Mouse (Mus musculus) embryonic facial prominence, embryonic 12.5 days (tissue): ENCODE results near the gene Zfp91. TPM values are rescaled to one million over a fixed set of nuclear protein-coding genes. Genes with fewer than 3 reads are reported as not detected.

Source experiments
- ATAC-seq: fragments of 200-750 bp; cut with Nextera tagmentation; 2 replicates; pipeline ENCODE4 v1.8.0; 2017; ENCODE audit not compliant: insufficient number of reproducible peaks, insufficient read depth, low FRiP score, low TSS enrichment
- H3K27ac ChIP-seq: fragments of 300-500 bp; sonication (generic); 2 replicates; pipeline ENCODE4 v1.5.1; 2016; ENCODE audit warnings: mild to moderate bottlenecking
- H3K27me3 ChIP-seq: fragments of 300-500 bp; sonication (generic); 2 replicates; pipeline ENCODE4 v1.6.1; 2016; ENCODE audit warnings: mild to moderate bottlenecking, moderate library complexity
- H3K36me3 ChIP-seq: fragments of 300-500 bp; sonication (generic); 2 replicates; pipeline ENCODE4 v1.6.1; 2016; ENCODE audit warnings: mild to moderate bottlenecking
- H3K4me1 ChIP-seq: fragments of 300-500 bp; sonication (generic); 2 replicates; pipeline ENCODE4 v1.6.1; 2016
- H3K4me2 ChIP-seq: fragments of 300-500 bp; sonication (generic); replicated peaks from 2 replicates; pipeline ENCODE4 v1.6.1; 2016; ENCODE audit warnings: mild to moderate bottlenecking, moderate library complexity
- H3K4me3 ChIP-seq: fragments of 300-500 bp; sonication (generic); 2 replicates; pipeline ENCODE4 v1.5.1; 2016; ENCODE audit warnings: mild to moderate bottlenecking
- H3K9ac ChIP-seq: fragments of 300-500 bp; sonication (generic); 2 replicates; pipeline ENCODE4 v1.6.1; 2016; ENCODE audit warnings: mild to moderate bottlenecking, moderate library complexity
- H3K9me3 ChIP-seq: fragments of 300-500 bp; sonication (generic); 2 replicates; pipeline ENCODE4 v1.6.1; 2016; ENCODE audit warnings: mild to moderate bottlenecking, moderate library complexity
- WGBS: fragments of 180-500 bp; shearing (Covaris S2); methylation state at CpG from one replicate; pipeline ENCODE4 v1.1.7; 2016; 5-methylcytosine and 5-hydroxymethylcytosine counted together
- polyA plus RNA-seq: library from polyadenylated mRNA; unstranded; fragments of >200 nt; fragmentation: Nextera tagmentation; extraction: Ambion mirVana; gene quantifications from 2 replicates; pipeline ENCODE4 v1.2.1, GENCODE M21; 2016

Gene Zfp91
- polyA plus RNA-seq: 17.0 and 18.5 TPM in 2 replicates

DNA sequence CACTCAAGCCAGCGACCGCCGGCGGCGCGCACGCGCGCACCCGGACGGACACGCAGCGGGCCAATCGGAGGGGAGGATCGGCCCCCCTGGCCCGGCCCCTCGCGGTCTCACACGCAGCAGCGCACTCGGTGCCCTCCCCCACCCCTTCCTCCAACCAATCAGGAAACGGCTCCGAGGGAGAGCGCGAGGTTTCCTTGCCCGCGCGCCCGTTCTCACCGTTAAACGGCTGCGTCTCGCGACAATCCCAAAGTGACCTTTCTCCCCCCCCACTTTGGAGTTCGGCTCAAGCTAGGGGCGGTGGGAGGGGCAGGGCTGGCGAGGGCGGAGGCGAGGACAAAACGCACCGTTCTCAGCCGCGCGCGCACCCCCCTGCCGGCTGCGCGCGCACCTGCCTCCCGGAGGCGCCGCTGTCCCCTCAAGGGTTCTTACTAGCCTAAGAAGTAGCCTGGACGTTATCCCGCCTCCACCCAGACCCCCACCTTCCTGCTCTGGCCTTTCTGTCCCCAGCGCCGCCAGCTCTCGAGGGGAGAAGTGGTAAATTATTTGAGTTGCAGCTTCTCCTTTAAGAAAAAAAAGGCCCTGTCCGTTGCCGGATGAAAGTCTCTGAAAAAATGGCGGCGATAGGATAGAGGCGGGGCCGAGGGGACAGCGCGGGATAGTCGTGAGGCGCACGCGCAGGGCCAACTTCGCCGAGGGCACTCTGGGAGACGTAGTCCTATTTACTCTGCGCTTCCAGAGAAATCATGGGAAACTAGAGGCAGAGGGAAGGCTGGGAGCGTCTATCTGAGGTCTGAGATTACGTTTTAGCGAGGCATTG lies at the start of gene Zfp91, which contains the start of gene Lpxn:
Gene Zfp91, minus strand, starts transcription at position 616 of the 817 bp plus-strand sequence.
Gene Lpxn, plus strand, starts transcription at position 683 of the 817 bp plus-strand sequence.
- peak within 1 kb of the TSS; percentile 97 for H3K9ac ChIP-seq
- H3K27me3 ChIP-seq: no peaks in the 10 kb centered on the region
- H3K9me3 ChIP-seq: no peaks in the 10 kb centered on the region
- under 1% methylated on average over 76 of the region's 76 CpGs for WGBS
- H3K4me3 ChIP-seq: peak within 1 kb of the TSS; percentile 86
- 0 out of 2 replicates have a peak, but pooled peaks cover 5% of the 10 kb centered on the region for H3K4me1 ChIP-seq
- H3K27ac ChIP-seq: peak within 1 kb of the TSS; percentile 99
- H3K36me3 ChIP-seq: no peaks in the 10 kb centered on the region
- peak within 1 kb of the TSS; percentile 60 for H3K4me2 ChIP-seq
- ATAC-seq: peak; percentile 97

DNA sequence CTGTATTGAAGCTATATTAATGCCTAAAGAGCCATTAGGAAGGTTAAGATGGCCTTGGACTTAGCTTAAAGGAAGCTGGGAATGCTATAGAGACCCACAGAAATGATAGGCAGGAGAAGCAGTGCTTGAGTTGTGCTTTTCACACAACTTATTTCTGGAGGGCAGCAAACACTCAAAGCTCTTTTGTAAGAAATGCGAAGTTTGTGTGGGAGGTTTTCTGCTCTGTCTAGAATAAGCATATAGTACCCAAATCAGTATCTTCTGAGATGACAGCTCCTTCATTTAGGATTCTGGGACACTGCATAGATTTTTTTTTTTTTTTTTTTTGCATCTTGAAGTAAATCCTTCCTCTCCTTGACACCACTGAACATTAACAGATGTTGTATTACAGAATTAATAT lies 42.6 kb upstream of the Zfp91 start:
- WGBS: 88% methylated on average over 1 of the region's 1 CpGs
- Histone ChIP-seq H3K27me3 (no peaks in the 10 kb centered on the region), H3K4me1 (no peaks in the 10 kb centered on the region), H3K4me3 (no peak overlapping the region), H3K4me2 (no peak overlapping the region), H3K9me3 (no peaks in the 10 kb centered on the region), H3K9ac (no peak overlapping the region), H3K27ac (no peak overlapping the region), H3K36me3 (no peaks in the 10 kb centered on the region)
- no peak for ATAC-seq

GRCm38 (mm10) chr19:12833625-12834024 lies 37.7 kb upstream of the Zfp91 start:
- Histone ChIP-seq H3K4me1 (no peaks in the 10 kb centered on the region), H3K27ac (no peak overlapping the region), H3K9me3 (no peaks in the 10 kb centered on the region), H3K4me2 (no peak overlapping the region), H3K27me3 (no peaks in the 10 kb centered on the region), H3K36me3 (no peaks in the 10 kb centered on the region), H3K4me3 (no peak overlapping the region), H3K9ac (no peak overlapping the region)
- WGBS: 73% methylated on average over 3 of the region's 3 CpGs
- no peak for ATAC-seq

GRCm38 (mm10) chr19:12831559-12831958 lies 35.6 kb upstream of the Zfp91 start:
- H3K9me3 ChIP-seq: no peaks in the 10 kb centered on the region

DNA sequence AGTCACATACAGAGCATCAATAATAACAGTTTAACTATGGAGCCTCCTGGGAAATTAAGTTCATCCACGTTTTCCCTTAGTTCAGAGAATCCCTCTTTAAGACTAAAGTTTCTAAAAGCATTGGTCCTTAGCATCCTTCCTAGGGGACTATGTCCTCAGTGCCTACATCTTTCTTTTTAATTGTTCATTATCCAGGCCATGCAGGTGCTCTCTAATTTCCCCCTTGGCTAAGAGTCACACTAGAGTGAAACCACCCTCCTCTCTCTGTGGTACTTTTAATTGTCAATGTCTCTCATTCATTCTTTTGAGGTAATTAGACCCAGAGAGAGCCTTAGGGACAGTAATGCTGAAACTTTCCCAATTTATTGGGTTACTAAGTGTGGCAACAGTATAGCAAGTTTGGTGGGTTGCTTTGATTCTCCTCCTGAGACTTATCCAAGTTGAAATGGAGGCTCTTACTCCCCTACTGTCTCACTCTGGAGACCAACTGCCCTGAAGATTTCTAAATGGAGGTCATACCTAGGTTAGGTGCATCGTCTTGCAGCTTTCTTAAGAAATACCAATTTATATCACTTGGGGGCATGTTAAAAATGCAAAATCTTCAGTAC lies 35.0 kb upstream of the Zfp91 start:
- Histone ChIP-seq H3K36me3 (no peaks in the 10 kb centered on the region), H3K4me1 (no peaks in the 10 kb centered on the region), H3K9ac (no peak overlapping the region), H3K4me2 (no peak overlapping the region), H3K9me3 (no peaks in the 10 kb centered on the region), H3K27ac (no peak overlapping the region), H3K4me3 (no peak overlapping the region), H3K27me3 (no peaks in the 10 kb centered on the region)
- no peak for ATAC-seq
- WGBS: 69% methylated on average over 2 of the region's 2 CpGs

More at GRCm38 (mm10) chr19:12831559-12831958, 35.6 kb upstream of the Zfp91 start:
- Histone ChIP-seq H3K36me3 (no peaks in the 10 kb centered on the region), H3K9ac (no peak overlapping the region), H3K4me2 (no peak overlapping the region), H3K4me1 (no peaks in the 10 kb centered on the region), H3K4me3 (no peak overlapping the region), H3K27ac (no peak overlapping the region), H3K27me3 (no peaks in the 10 kb centered on the region)
- ATAC-seq: no peak
- 63% methylated on average over 1 of the region's 1 CpGs for WGBS

DNA sequence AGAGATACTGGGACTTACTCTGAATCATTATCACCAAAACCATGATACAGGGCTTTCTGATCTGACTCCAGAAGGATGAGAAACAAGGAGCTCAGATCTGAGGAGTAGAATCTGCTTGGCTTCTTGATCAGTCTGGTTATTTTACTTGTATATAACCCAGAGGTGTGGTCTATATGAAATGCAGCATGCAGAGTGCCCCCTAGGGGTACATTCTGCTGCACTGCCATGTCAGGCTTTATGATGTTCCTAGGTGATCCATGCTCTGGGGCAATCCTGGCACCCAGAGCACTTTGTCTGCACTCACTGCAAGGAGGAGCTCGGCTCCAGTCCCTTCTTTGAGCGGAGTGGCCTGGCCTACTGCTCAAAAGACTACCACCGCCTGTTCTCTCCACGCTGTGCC lies 28.6 kb upstream of the Zfp91 start:
- Histone ChIP-seq H3K27me3 (no peaks in the 10 kb centered on the region), H3K36me3 (no peaks in the 10 kb centered on the region), H3K4me3 (no peak overlapping the region), H3K4me2 (no peak overlapping the region), H3K4me1 (no peaks in the 10 kb centered on the region), H3K9ac (no peak overlapping the region), H3K27ac (no peak overlapping the region), H3K9me3 (no peaks in the 10 kb centered on the region)
- WGBS: 75% methylated on average over 4 of the region's 4 CpGs
- ATAC-seq: no peak

DNA sequence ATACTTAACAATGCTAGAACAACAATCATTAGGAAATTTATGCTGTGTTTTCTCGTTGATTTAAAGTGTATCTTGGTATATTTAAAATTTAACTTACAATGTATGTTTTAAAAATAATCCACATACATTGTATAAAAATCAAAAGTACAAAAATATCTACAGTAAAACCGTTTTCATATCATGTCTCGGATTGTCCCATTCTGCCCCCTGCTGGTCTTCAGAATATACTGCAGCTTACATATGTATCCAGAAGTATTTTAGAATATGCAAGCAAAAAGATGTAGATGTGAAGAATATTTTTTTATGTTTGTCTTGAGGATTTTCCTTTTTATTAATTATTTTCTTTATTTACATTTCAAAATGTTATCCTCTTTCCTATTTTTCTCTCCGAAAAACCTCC lies 24.5 kb upstream of the Zfp91 start:
- Histone ChIP-seq H3K4me1 (no peaks in the 10 kb centered on the region), H3K9ac (no peak overlapping the region), H3K27ac (no peak overlapping the region), H3K9me3 (no peaks in the 10 kb centered on the region), H3K4me2 (no peak overlapping the region), H3K4me3 (no peak overlapping the region), H3K27me3 (no peaks in the 10 kb centered on the region), H3K36me3 (no peaks in the 10 kb centered on the region)
- 31% methylated on average over 4 of the region's 4 CpGs for WGBS
- ATAC-seq: no peak

DNA sequence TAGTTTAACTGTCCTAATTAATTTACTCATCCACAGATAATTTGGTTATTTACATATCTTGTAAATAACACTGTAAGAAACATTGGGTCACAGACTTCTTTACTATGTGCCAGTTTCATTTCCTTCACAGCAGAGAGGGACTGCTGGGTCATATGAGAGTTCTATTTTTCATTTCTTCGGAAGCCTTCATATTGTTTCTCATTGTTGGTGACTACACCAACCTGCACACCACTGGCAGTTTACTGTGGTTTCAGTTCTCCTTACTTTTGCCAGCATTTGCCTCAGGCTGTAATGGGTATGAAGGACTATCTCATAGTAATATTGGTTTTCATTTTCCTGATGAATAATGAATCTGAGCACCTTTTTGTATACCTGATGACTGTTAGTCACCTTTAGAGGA lies 22.6 kb upstream of the Zfp91 start:
- no peak for ATAC-seq
- Histone ChIP-seq H3K27me3 (no peaks in the 10 kb centered on the region), H3K9me3 (no peaks in the 10 kb centered on the region), H3K9ac (no peak overlapping the region), H3K4me2 (no peak overlapping the region), H3K4me3 (no peak overlapping the region), H3K36me3 (no peaks in the 10 kb centered on the region), H3K4me1 (no peaks in the 10 kb centered on the region), H3K27ac (no peak overlapping the region)
- 84% methylated on average over 1 of the region's 1 CpGs for WGBS

- H3K27me3 ChIP-seq: no peaks in the 10 kb centered on the region
- H3K9me3 ChIP-seq: no peaks in the 10 kb centered on the region
- H3K4me3 ChIP-seq: no peak overlapping the region
- WGBS: 86% methylated on average over 1 of the region's 1 CpGs
- no peak for ATAC-seq
- H3K36me3 ChIP-seq: no peaks in the 10 kb centered on the region
- no peak overlapping the region for H3K27ac ChIP-seq
- H3K4me1 ChIP-seq: no peaks in the 10 kb centered on the region
- H3K4me2 ChIP-seq: no peak overlapping the region
- no peak overlapping the region for H3K9ac ChIP-seq
Observed at GRCm38 (mm10) chr19:12813883-12814282, 18.0 kb upstream of the Zfp91 start.

DNA sequence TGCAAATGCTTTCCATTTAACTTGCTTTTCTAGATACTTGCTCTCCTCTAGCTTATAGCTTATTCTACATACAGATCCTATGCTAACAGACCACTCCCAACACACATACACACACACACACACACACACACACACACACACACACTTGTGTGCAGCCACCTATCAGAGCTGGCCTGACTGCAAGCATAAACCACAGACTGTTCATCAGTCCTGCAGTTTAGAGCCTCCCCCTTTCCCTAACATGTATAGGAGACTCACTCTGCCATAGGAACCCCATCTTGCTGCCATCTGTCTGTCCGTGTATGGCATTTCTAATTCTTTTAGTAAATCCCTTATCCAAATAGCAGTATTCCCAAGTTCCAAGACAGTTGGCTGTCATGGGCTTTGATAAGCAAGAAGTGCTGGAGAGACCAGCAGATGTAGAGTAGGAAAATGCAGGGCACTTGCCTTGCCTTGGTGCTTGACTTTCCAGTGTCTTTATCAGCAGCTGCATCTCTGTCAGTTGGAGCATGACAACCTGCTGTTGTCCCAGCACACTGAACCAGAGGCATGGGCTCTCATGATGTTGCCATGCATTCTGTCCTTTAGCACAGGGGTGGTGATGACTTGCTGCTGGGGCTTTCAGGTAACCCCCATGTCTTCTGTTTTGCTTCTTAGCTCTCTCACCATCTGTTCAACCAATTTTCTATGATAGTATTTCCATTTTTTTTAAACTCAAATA lies 16.9 kb upstream of the Zfp91 start:
- no peak overlapping the region for H3K4me3 ChIP-seq
- H3K4me1 ChIP-seq: no peaks in the 10 kb centered on the region
- WGBS: 54% methylated on average over 1 of the region's 1 CpGs
- H3K27ac ChIP-seq: no peak overlapping the region
- no peak overlapping the region for H3K9ac ChIP-seq
- no peaks in the 10 kb centered on the region for H3K27me3 ChIP-seq
- no peaks in the 10 kb centered on the region for H3K9me3 ChIP-seq
- H3K4me2 ChIP-seq: no peak overlapping the region
- no peak for ATAC-seq
- H3K36me3 ChIP-seq: no peaks in the 10 kb centered on the region

GRCm38 (mm10) chr19:12806214-12806613 lies 10.3 kb upstream of the Zfp91 start:
- Histone ChIP-seq H3K4me1 (no peaks in the 10 kb centered on the region), H3K9ac (no peak overlapping the region), H3K36me3 (no peaks in the 10 kb centered on the region), H3K4me2 (no peak overlapping the region), H3K27ac (no peak overlapping the region), H3K4me3 (no peak overlapping the region), H3K9me3 (no peaks in the 10 kb centered on the region), H3K27me3 (no peaks in the 10 kb centered on the region)
- 70% methylated on average over 2 of the region's 2 CpGs for WGBS
- no peak for ATAC-seq
